Mouse (Mus musculus): ENCODE measurements around the gene Mat2b.
A peak's percentile ranks its signal among the peaks of the same experiment; 100 is the strongest.
"Not testable (repeated sequence)": the region's sequence is repeated elsewhere in the genome, so short reads cannot be mapped to it uniquely, and the experiment has no call there.

Gene Mat2b

DNA sequence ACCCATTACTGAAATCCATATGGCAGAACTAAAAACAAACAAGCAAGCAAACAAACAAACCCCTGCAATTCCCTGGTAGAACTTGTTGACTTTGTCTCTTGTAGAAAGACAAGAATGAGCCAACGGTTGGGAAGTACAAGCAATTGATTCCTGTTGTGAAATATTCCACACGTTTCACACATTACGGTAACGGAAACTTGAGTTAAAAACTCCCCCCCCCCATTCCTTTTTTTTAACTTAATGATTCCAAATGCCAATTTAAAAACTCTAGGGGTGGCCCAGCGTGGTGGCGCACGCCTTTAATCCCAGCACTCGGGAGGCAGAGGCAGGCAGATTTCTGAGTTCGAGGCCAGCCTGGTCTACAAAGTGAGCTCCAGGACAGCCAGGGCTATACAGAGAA is at the start of gene Mat2b:
TSS of gene Mat2b (minus strand) at position 101 of the 400 bp plus-strand sequence.
- DNase-seq: no peak

GRCm38 (mm10) chr11:40744348-40744747 is 49.3 kb upstream of the Mat2b start:
- DNase-seq: no peak

- DNase-seq: no peak
Measured at GRCm38 (mm10) chr11:40741605-40742262, 46.7 kb upstream of the Mat2b start.

- no peak for DNase-seq
Measured at GRCm38 (mm10) chr11:40737369-40737768, 42.4 kb upstream of the Mat2b start.

- no peak for DNase-seq
Measured at GRCm38 (mm10) chr11:40734251-40734752, 39.3 kb upstream of the Mat2b start.

- DNase-seq: peak; percentile 95 to 98
Measured at GRCm38 (mm10) chr11:40733339-40734174, 38.6 kb upstream of the Mat2b start, which contains the start of the genes Hmmr and Nudcd2. Gene Hmmr (minus strand): TSS chr11:40733422. Gene Nudcd2 (plus strand): TSS chr11:40733667.

- DNase-seq: no peak
Measured at GRCm38 (mm10) chr11:40732997-40733338, 38.0 kb upstream of the Mat2b start.

GRCm38 (mm10) chr11:40718324-40718723 is 23.3 kb upstream of the Mat2b start:
- DNase-seq: no peak

DNA sequence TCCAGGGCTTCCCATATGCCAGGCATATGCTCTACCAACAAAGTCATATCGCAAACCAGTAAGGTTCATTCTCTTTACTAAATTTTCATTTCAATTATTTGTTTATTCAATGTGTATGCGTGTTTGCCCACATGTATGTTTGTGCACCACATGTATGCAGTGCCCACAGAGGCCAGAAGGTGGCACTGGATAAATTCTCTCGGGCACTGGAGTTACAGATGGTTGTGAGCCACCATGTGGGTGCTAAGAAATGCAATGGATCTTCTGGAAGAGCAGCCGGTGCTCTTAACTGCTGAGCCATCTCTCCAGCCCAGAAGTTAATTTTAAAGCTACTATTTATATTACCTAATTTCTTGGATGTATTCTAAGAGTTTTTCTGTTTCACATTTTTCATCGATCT is 20.5 kb upstream of the Mat2b start:
- no peak for DNase-seq

GRCm38 (mm10) chr11:40713858-40714257 is 18.9 kb upstream of the Mat2b start:
- peak in 1 of 2 experiments; percentile 59 for DNase-seq

DNA sequence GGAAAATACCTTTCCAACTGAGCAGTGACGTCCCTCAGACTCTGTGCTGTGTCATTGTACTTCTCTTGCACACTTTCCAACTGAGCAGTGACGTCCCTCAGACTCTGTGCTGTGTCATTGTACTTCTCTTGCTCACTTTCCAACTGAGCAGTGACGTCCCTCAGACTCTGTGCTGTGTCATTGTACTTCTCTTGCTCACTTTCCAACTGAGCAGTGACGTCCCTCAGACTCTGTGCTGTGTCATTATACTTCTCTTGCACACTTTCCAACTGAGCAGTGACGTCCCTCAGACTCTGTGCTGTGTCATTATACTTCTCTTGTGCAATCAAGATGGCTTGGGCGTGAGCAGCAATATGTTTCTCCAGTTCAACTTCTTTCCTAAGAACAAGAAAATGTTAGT is 14.9 kb upstream of the Mat2b start:
- not testable (repeated sequence) for DNase-seq

DNA sequence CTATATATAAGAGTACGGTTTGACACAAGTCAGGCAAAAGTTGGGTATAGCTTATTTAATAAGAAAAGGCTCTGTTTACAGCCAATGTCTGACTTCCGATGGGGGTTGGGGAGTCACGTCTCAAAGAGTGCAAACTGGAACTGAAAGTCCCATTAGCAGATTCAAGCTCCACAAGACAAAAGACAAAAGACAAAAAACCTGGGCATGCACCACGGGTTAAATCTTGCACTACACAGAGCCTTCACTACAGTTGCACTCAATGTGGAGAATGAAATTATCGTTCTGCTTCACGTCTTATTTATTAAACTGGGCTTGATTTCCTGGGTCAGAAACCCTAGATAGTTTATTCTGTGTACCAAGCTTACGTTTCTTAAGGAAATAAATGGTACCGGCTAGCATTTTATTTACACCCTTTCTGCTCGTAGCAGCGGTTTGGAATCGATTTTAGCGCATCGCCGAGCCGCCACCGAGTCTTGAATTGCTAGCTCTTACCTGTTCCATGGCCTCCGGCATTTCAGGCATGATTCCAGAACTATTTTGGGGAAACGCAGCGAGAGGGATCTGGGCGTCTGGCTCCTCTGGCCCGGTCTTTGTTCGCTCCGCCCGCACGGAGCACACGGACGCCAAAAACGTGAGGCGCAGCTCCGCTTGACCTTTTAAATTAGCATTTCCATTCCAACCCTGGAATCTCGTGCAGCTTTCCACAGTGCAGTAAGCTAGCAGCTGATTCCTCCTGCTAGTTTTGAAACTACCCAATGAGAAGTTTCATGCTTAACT is 504 bp downstream of the Mat2b start:
- DNase-seq: peak; percentile 84 to 85

DNA sequence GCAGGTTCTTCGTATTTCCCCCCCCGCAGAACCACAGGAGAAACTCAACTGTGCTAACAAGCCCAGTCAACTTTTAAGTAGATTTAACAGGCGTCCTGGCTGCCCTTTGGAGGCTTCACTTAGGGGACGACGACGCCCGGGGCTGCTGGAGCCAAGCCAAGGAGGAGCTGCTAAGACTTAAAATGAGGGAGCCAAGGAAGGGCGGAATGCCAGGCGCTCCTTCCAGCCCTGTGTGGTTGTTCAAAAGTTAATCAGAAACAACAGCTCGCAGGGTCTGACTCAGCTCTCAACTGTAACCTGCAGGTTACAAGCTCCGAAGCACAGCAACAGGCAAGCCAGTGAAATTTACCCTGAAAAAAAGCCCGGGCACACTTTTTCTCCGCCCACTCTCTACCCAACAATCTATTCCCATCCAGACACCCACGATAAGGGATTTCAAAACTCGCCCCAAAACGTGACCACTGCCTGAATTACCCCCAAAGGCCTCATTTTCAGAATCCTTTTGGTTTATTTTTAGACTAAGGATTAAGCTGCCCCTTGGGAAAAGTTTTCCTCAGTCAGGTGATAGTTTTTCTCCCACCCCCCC is 1.5 kb downstream of the Mat2b start:
- peak; percentile 94 to 96 for DNase-seq

DNA sequence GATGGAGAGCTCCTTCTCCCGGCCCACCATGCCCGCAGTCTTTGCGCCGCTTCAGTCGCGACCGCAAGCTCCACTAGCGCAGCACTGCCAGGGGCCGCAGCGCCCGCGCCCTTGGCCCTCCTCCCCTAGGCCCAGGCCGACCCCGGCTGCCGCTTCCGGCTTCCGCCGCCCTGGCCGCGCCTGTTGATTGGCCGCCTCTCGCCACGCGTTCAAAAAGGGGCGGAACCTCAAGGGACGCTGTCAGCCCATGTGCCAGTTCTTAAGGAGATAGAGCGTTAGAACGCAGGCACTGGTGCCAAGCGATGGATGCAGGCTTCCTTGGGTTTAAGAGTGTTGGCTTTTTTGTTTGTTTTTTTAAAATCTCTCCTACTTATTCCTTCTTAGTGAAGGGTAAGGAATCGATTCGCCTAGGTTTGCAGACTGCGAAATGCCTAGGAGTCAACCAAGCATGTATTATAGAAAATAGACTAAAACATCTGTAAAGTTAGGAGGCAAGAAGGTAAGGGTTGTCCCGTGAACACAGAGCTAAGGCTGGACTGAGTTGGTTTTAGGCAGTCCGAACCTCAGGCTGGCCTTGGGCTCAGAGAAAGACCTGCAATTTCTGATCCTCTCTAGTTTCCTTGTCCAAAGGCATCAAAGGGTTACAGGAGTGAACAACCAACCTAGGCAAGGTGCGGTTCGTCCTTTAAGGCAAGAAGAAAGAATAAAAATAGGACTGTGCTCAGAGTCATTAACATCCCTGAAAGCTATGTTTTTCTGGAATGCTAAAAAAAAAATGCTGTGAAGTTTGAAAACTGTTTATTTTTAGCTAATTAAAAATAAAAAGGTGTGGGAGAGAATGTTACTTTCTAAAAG is 2.3 kb downstream of the Mat2b start:
- DNase-seq: peak; percentile 94 to 95

DNA sequence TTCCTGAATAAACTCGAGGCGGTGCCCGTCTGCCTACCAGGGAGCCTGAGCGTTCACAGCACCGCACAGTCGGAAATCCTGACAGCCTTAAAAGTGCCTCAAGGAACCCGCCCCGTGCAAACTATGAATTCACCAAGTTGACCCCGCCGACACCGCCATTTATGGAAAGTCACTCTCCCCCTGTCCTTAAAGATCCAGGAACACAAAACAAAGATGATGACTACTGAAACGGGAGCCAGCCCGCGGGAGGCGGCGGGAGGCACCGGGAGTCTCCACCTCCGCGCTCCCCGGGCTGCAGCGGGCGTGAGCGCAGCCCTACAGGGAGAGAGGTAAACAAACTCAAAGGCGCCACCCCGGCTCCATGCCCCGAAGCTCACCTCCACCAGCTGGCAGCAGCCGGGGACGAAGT is 2.9 kb downstream of the Mat2b start:
- DNase-seq: no peak

DNA sequence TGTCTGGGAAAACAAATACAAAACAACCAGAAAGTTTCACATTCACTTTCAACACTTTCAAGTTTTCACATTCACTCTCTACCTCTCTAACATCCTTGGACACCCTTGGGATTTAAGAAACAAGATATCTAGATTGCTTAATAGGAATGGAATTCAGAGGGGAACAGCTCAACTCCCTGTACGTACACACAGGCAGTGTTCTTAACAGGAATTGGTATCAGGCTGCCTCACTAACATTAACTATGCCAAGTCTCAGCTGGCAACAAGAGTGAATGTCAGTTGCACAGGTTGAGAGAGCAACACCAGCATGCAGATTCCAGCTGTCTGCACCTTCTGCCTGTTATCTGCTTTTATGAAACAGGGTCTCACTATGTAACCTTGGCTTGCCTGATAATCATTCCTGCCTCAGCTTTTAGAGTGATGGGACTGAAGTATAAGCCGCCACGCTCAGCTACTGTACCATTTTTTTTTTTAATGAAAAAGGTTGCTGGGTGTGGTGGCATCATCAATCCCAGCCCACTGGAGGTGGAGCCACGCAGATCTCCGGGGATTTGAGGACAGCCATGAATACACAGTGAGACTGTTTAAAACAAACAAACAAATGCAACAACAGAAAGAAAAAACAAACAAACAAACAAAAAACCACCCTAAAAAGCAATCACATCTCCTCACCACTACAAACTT is 4.4 kb downstream of the Mat2b start:
- no peak for DNase-seq

GRCm38 (mm10) chr11:40683295-40683694 is 11.7 kb downstream of the Mat2b start:
- DNase-seq: no peak

DNA sequence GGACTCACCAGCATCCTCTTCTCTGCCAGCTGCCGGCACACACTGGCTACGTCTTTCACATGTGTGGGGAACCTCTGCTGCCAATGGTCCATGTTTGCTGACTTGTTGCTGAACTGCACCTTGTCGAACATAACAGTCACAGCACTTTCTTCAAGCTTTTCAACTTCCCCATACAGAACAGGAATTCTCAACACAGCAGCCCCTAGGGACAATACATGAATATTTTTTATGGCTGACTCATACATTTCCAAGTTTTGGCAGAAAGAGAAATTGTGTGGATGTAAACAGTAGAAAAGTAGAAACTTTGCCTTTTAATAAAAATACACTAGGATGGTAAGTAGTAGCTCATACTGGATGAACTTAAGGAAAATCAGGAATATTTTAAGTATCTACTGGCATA is 12.5 kb downstream of the Mat2b start:
- DNase-seq: no peak

DNA sequence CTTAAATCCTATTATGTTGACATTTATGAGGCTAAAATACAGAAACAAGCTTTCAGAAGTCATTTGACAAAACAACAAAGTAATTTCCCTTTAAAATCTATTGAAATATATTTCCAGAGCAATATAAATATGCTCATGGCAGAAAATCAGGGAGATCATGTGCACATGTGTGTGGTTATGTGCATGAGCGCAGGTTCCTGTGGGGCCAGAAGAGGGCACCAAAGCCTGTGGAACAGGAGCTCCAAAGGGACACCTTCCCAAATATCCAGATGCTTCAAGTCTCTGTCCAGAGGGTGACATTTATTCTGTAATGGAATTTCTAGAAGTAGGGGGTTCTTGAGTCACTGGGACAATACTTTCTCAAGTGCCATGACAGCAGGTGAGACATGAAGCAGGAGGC is 17.8 kb downstream of the Mat2b start:
- DNase-seq: peak in 1 of 2 experiments; percentile 40

GRCm38 (mm10) chr11:40675014-40675730 is 19.8 kb downstream of the Mat2b start:
- DNase-seq: no peak
